Mouse (Mus musculus): Measurements from ENCODE around the gene Commd9. TPM values are rescaled to one million over a fixed set of nuclear protein-coding genes. Genes with fewer than 3 reads are reported as not detected.

The Commd9 gene
- polyA plus RNA-seq, 1 experiment from 2014 or later = 53.0 TPM

DNA sequence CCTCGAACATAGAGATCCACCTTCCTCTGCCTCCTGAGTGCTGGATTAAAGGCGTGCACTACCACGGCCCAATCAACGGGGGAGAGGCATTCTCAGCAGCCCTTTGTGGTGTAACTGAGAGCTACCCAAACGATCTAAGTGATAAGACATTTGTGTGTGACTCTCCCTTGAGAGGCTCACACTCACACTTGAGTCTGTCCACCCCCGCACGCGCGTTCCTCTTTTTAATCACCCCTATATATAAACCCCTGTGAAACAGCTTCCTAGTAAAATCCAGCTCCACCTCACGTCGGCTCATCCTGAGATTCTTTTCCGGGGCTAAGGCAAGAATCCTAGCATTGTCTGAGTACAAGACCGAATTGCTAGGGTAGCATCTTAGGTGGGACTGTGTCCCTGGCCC is 22.7 kb downstream of the Commd9 start:
- no peak for DNase-seq (ENCODE audit: low spot score)

DNA sequence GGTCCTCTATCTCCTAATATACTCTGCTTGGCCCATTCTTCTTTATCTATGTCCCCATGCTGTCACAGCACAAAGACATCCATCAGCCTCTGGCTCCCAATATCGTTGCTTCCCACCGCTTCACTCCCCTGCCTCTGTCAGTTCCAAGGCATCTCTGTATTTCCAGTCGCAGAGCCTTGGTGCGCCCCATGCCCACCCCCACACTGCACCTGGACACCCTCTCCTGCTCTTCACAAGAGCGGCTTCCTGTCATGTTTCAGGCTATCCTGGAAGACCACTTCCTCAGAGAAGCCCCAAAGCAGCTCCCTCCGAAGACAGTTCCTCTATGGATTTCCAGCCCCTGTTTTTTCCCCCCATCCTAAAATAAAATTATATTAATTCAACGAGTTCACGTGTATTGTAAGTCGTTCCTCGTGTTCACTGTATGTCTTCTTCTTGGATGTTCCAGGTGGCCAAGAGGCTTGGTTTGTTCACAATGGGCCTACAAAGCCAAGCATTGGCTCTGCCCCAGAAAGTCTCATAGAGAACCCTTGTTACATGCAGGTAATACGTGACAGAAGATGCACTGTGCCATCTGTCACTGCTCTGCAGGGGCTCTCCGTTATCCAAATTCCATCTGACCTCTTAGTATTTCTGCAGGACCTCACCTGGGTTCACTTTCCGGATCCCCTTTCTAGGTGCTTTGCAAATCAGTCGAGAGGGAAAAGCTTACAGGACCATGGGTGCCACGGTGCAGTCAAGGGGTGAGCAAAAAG is 23.5 kb downstream of the Commd9 start:
- no peak for DNase-seq (ENCODE audit: low spot score)

DNA sequence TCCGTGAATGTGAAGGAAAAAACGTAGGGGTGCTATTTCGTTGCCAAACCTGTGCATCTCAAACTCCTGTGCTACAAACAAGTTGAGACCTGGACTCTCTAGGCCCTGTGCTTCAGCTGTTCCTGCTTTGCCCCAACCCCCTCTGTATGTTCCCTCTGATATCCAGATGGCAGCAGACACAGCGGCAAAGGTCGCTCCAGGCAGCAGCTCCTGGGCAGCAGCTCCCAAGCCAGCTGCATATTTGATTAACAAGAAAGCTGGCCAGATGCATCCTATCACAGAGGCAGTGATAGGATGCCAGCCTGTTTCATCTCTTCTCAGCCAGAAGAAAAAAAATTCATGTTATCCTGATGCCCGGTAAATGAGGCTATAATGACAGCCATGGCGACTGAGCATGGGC is 32.5 kb downstream of the Commd9 start:
- DNase-seq (ENCODE audit: low spot score) = no peak

GRCm38 (mm10) chr2:101920136-101920554 is 34.1 kb downstream of the Commd9 start:
- no peak for DNase-seq (ENCODE audit: low spot score)

- no peak for DNase-seq (ENCODE audit: low spot score)
Measured at GRCm38 (mm10) chr2:101922302-101922701, 36.3 kb downstream of the Commd9 start.

DNA sequence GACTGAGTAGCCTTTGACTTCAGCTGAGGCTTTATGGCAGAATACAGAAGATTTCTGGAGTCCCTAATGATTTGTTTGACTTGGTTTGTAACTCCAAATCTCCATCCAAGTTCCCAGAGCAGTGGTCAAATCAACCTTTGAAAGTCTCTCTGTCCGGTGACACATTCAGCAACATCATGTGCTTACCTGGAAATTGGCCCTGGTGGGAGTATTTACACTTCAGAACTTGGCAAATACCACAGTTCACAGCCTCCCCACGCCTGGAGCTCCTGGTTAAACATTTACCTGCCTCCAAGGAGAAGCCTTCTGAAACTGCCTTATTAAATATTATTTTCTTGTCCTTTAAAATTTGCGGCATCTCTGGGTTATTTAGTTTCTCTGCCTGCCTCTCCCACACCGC is 37.1 kb downstream of the Commd9 start:
- DNase-seq (ENCODE audit: low spot score) = no peak

- DNase-seq (ENCODE audit: low spot score) = no peak
Measured at GRCm38 (mm10) chr2:101925183-101925582, 39.1 kb downstream of the Commd9 start.

DNA sequence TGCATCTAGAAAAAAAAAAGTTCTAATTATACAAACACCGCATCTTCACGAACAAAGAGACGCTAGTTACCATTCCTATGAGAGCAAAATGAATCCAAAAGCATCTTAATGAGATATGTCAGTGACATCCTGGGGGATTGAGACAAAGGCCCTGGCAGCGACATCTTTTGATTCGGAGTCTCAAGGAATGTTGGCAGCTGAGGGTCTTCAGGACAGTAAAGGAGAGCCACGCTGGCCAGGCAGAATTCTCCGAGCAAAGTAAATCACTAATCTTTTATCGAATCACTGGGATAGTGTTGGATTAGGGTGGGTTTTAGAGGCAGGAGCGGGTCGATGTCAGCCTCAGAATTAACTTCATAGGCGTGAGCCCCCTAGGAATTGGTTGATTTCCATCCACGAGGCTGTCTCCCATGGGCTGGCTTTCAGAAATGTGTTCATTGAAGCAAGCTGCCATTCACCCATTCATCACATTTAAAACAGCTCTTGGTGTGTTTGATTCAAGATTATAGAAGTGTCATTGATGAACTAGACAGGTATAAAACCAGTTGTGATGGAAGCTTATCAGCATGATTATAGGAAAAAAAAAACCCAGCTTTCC is 39.6 kb downstream of the Commd9 start:
- DNase-seq (ENCODE audit: low spot score) = no peak

DNA sequence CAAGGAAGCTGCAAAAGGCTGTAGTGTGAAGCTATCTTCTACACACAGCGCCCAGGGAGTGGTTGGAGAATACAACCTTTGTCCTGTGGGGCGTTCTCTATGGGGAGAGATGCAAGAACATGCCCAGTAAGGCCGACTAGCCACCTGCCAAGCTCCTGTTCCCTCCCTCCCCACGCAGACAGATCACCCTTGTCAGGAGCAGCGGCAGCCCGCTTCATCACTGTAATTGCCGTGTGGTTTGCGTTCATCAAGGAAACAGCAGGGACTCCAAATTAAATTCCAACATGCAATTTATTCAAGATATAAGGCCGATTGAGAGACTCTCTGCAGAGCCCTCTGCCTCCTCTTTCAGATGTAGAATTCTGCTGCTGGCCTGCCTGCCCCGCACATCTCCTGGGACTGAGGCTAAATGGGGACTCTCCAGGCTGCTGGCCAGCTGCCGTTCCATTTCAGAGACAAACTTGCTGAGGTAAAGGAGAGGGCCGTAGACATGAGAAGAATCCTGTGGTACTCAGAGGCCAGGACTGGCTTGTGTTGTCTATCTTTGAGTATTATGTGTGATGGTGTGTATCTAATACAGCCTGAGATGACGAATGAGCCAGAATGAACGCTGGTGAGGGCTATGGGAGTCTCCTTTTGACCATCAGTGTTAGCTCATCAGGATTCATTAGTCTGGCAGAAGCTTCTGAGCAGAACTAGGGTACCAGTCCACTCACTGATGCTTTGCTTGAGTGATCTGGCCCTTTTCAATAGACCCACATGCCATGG is 46.3 kb downstream of the Commd9 start:
- no peak for DNase-seq (ENCODE audit: low spot score)

DNA sequence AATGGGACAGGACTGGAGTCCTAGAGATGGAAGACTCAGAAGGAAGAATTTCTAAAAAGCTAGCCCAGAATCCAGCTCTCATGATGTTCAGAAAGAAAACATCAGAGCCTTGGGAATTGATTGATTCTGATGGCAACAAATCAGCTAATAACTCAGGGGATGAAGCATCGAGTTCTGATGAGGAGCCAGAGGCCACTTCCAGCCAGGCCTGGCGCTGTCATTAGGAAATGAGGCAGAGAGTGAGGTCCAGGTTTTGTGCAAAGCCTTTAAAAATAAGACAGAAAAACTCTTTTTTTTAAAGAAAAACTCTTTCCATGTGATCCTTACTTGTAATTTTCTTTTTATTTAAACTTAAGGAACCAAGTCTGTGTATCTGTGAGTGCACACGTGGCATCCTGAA is 47.3 kb downstream of the Commd9 start:
- no peak for DNase-seq (ENCODE audit: low spot score)

GRCm38 (mm10) chr2:101935006-101935405 is 49.0 kb downstream of the Commd9 start:
- no peak for DNase-seq (ENCODE audit: low spot score)

DNA sequence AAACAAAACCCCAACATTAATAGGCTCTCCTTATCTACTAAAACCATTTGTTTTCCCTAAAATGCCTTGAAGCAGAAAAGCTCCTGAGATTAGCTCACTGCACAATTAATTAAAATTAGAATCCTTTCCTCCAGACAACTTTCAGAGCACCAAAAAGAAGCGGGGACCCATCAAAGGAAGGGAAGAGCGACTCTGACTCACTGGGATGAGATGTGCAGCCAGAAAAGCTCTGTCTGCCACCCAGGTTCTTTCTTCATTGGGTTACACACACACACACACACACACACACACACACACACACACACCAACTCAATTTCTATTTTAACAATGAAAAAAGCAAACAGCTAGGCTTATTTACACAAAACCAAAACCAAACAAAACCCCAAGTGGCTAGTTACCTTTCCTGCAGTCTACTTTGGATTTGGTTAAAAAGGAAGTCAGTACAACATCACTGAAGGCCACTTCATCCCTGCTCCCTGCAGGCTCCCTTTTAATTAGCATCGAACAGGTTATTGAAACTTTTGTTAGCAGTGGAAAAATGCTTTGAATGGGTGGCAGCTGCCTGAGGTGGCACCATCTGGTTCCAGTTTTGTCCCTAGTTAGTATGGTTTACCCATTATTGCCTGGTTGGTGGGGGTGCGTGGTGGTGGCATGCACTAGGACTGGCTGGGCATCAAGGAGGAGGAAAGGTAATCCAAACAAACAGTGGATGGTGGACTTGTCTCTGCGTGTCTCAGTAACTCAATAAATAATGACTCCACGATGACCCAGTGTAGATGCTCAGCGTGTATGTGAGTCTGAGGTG is 64.9 kb downstream of the Commd9 start:
- DNase-seq (ENCODE audit: low spot score) = no peak

Other genes with a start within 250 kb of the Commd9 start
- 319 and 337 TPM in 2 replicates for gene Rag1, start 236.7 kb upstream of the Commd9 start, polyA plus RNA-seq (2015; fragmentation: Nextera tagmentation; extraction: Ambion mirVana)
- gene B230118H07Rik, start 236.7 kb upstream of the Commd9 start, polyA plus RNA-seq (2015; fragmentation: Nextera tagmentation; extraction: Ambion mirVana) = 109 and 145 TPM in 2 replicates
- gene Traf6, start 207.8 kb upstream of the Commd9 start, polyA plus RNA-seq (2015; fragmentation: Nextera tagmentation; extraction: Ambion mirVana) = 13.5 and 15.0 TPM in 2 replicates
- 4.5 and 5.1 TPM in 2 replicates for gene Prr5l, start 3.2 kb upstream of the Commd9 start, polyA plus RNA-seq (2015; fragmentation: Nextera tagmentation; extraction: Ambion mirVana)

Data from thymus, postnatal 0 days (tissue).